Mouse (Mus musculus): ENCODE results near the gene Spsb1.

GRCm38 (mm10) chr4:149897661-149898260, 57.1 kb downstream of the Spsb1 start:
- TF ChIP-seq CTCF (IDR thresholded peaks at IDR 0.05; ENCODE audit: low read depth, low read length) (no peak), GATA2 (IDR thresholded peaks at IDR 0.05; ENCODE audit: borderline replicate concordance, low read depth, low read length) (no peak), POLR2AphosphoS5 (IDR thresholded peaks at IDR 0.05; ENCODE audit: insufficient replicate concordance, low read depth, low read length) (no peak), GATA1 (IDR thresholded peaks at IDR 0.05; ENCODE audit: borderline replicate concordance, low read length) (no peak)

All from G1E (cell line).